Mouse (Mus musculus) adrenal gland, postnatal 36 days (tissue): ENCODE results near the gene S1pr1. TPM values are rescaled to one million over a fixed set of nuclear protein-coding genes. Genes with fewer than 3 reads are reported as not detected.

Experiments used
- DNase-seq, 2 experiments: peaks; one replicate each; pipeline ENCODE4 v3.0.0; 2021; ENCODE audit warnings: mixed read lengths in 1 of 2
- long read RNA-seq, 2 experiments: library from polyadenylated mRNA; stranded (forward); transcript quantifications; one replicate each; pipeline ENCODE4 v2.0.0; 2021; ENCODE audit warnings: borderline sequencing depth in 2 of 2
- total RNA-seq, 2 experiments: library from RNA; stranded (reverse); gene quantifications; 2 replicates each; pipeline ENCODE4 v1.2.3; 2021

The S1pr1 gene
- total RNA-seq: 10 to 100 TPM; 17.1 to 31.2 TPM
- long read RNA-seq, experiment 1, partial matches to known transcripts: 0 of 5 reads
- long read RNA-seq, experiment 1, other reads (novel, unspliced or antisense): 1 of 5 reads
- long read RNA-seq, experiment 2, partial matches to known transcripts: 1 of 5 reads
- long read RNA-seq, experiment 2, other reads (novel, unspliced or antisense): 0 of 5 reads

DNA sequence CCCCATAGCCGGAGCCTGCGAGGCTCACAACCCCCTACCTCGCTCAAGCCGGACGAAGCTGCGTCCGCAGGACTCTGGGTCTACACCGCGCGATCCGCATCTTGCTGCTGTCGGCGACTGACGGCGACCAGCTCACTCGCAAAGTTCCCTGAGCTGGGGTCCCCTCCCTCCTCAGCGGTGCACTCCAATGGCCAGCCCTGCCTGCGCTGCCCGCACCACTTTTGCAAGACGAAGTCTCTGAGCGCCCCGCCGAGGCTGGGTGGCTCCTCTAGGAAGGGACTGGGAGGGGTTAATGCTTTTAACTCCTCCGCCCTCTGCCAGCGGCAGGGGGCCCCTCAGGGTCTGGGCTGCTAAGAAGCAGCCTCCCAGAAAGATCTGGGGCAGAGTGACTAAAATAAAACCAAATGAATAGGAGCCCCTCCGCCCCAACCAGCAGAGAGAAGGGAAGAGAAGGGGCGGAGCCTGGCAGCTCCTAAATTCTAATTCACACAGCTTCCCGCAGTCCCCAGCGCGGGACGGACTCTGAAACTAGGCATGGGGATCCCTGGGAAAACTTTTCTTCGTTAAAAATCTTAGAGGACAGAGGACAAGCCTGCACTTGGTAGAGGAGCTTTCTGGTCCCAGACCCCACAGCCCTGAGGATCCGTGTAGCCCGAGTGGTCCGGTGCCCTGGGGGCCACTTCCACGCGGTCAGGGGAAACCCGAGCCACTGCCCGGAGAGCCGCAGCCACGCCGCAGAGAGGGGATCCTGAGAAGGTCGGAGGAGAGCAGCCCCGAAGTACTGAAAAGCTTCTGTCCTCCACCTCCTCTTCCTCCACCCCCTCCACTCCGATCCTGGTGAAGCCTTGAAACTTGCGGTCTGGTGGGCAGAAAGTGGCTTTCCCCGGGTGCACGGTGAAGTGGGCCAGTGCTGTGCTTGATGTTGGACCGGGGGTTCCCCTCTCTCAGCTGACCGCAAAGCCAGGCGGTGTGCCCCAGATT, at the start of gene S1pr1:
TSS of gene S1pr1 (minus strand) at position 402 of the 981 bp plus-strand sequence.
- DNase-seq: peak; percentile 68 to 76

DNA sequence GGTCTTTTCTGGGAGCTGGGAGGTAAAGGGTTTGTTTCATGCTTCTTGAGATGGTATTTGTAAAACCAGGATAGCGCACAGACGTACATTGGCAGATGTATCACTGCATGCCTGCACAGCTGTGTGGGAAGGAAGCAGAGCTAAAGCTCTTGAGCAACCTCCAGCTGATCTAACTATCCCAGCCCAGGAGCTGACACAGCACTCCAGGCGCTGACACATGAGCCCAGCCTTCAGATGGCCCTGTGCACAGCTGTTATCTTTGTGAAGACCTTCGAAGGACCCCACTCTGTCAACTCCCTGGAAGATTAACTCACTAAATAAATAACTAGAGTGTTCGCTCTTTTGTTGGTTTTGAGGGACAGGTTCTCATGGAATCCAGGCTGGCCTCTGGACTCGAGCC, 48.4 kb upstream of the S1pr1 start:
- DNase-seq: peak; percentile 37 to 39

DNA sequence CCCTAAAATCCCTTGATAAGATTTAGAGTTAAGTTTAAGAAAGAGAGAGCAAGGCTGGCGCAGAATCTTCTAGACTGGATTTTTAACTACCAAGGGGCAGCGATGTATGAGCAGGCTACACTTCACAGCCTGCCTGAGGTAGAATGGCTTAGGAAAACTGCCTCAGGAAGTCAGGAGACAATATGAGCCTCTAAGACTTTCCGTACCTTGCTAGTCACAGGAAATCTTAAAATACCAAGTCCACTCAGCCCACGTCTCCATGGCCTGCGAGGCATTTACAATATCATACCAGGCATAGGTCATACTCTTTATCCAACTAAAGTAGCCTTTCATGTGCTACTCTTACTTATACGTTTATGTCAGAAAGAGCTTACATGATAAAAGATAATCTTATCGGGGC, 48.0 kb upstream of the S1pr1 start:
- DNase-seq: no peak

- DNase-seq: no peak
Measured at GRCm38 (mm10) chr3:115759659-115760058, 44.8 kb upstream of the S1pr1 start.

DNA sequence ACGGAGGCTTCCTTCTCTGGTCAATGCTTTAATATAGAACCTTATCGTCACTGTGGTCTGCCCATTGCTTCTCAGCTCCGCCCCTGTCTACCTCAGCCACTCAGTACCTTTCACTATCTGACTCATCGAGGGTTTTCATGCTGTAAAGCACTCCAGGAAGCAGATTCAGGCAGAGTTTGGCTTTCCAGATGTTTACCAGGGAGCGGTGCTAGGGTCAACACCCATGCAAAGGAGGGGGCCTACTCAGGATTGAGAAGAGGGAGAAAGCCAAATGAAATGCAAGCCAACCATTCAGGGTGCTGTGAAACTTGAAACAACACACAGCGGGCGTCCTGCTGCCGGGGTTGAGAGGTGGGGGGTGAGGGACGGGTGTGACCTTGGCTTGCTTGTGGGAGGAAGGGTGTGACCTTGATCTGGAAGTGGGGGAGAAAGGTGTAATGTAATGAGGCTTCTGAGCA, 43.6 kb upstream of the S1pr1 start:
- peak; percentile 18 to 20 for DNase-seq

GRCm38 (mm10) chr3:115754466-115754865, 39.6 kb upstream of the S1pr1 start:
- no peak for DNase-seq

DNA sequence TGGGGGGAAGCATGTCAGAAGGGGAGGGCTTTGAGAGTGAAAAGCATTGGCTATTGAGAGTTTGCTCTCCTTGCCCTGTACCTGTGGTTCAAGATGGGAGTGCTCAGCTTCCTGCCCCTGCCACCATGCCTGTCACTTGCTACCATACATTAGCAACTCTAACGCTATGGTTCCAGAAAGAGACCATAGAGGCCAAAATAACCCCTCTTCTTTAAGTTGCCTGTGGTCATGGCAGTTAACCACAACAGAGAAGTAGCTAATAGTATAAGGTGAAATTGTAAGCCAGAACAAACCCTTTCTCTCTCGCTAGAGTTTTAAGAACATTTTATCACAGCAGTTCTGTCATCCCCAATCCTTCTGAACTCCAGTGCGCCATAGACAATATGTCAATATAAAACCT, 35.5 kb upstream of the S1pr1 start:
- DNase-seq: no peak

- DNase-seq: no peak
Measured at GRCm38 (mm10) chr3:115748289-115748989, 33.6 kb upstream of the S1pr1 start.

GRCm38 (mm10) chr3:115746511-115746910, 31.6 kb upstream of the S1pr1 start:
- no peak for DNase-seq

DNA sequence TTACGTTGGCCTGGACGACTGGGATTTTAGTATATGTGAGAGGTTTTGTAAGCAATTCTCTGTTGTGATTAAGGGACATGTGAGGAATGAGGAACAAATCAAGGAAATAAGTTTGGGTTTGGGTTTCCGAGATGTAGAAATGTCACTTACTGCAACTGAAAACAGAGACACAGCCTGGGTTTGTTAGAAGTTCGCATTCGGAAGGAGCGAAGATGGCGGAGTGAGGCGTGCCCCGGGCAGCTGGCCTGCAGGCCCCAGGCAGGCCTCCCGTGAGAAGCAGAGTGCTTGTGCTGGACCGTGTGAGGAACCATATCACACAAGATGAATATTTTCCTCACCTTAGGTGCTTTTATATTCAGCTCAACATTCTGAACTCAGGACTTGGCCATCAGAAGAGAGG, 30.2 kb upstream of the S1pr1 start:
- no peak for DNase-seq

DNA sequence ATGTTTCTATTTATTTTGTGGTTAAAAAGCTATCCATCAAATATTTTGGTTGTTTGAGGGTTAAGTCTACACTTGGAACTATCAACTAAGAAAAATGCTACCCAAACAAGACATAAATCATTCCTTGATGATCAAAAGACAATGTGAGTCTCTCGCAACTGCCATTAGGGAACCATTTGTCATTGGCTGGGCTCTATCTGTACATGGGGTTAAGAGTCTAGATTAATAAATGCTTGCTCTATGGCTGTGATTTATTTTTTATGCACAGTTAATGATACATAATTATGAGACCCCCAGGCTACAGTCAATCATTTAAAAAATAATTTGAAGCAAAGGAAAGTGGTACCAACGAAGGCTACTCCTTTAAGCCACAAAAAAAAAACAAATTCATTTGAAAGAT, 23.7 kb upstream of the S1pr1 start:
- no peak for DNase-seq

DNA sequence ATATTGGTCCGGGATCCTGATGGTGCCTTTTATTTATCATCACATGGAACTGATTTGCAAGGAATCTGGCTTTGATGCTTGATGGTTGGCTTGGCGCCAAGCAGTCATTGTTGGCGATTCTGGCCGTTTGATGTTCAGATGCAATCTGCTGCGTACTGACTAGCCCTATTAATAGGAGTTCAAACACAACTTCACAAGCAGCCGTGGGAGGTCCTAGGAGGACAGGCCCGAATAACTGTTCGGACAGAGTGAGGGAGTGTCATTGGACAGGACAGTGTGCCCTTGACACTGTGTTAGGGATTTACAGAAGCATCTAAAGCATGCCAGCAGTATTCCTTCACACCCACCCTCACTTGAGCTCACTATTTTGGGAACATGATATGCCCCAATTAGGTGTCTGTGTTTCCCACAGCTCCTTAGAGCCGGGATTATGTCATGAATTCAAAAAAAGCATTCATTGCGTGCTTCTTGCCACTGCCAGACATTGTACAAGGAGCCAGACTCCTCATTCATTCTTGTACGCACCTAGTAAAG, 23.0 kb upstream of the S1pr1 start:
- peak; percentile 4 to 9 for DNase-seq

- no peak for DNase-seq
Measured at GRCm38 (mm10) chr3:115735540-115735939, 20.7 kb upstream of the S1pr1 start.

GRCm38 (mm10) chr3:115734841-115735240, 20.0 kb upstream of the S1pr1 start:
- DNase-seq: no peak

- DNase-seq: no peak
Measured at GRCm38 (mm10) chr3:115730336-115730735, 15.5 kb upstream of the S1pr1 start.

GRCm38 (mm10) chr3:115729187-115729586, 14.3 kb upstream of the S1pr1 start:
- DNase-seq: no peak

DNA sequence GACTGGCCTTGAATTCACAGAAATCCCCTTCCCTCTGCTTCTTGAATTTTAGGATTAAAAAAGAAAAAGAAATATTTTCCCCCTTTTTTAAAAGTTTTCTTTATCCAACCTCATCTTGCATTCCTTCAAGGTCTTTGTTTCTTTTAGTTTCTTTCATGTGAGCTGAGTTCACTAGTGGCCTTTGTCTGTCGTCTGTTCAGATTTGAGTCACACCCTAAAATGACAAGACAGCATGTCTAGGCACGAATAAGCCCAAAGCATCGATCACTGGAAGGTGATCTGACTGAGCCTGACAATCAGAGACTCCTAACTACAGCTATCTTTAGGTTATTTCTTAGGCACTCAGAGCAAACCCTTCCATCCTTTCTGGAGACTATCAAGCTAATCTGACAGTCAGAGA, 13.3 kb upstream of the S1pr1 start:
- no peak for DNase-seq

DNA sequence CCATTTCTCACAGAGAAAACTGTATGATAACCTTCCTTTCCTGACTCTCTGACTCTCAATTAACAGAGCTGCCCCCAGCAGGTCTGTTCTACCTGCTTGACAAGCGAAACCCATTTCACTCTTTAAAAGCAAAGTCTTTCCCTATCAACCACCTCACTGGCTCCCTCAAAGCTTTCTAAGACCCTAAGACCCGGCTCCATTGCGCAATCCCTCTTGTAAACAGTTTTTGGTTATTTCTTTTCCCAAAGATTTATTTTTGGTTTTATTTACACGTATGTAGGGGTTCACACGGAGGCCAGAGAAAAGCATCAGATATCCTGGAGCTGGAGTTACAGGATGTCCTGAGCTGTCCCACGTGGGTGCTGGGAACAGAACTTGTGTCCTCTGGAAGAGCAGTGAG, 4.0 kb upstream of the S1pr1 start:
- DNase-seq: no peak

GRCm38 (mm10) chr3:115715900-115716515, 1.1 kb upstream of the S1pr1 start:
- no peak for DNase-seq

DNA sequence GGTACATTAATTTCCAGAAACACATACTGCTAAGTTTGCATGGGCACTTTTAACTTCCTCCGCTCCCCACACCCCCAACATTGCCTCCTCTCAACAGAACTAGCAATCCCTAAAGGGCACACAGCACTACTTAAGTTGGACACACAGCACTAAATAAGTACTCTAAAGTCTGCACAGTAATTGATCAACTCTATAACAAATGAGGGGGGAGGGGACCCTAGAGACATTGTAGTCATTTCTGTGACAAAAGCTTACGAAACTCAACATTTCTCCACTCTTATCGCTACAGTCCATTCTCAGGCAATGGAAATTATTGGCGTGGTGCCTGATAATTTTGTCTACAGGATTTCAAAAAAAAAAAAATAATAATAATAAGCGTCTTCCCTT, 830 bp downstream of the S1pr1 start:
- DNase-seq: peak in 1 of 2 experiments; percentile 11

- no peak for DNase-seq
Measured at GRCm38 (mm10) chr3:115713417-115714048, 1.3 kb downstream of the S1pr1 start.

- DNase-seq: peak; percentile 79 to 85
Measured at GRCm38 (mm10) chr3:115712808-115713200, 2.1 kb downstream of the S1pr1 start.
